Mouse (Mus musculus) large intestine, adult 2 months (tissue): ENCODE data around the gene Ak7. TPM values are rescaled to one million over a fixed set of nuclear protein-coding genes. Genes with fewer than 3 reads are reported as not detected.

Source experiments
- DNase-seq: peaks from one replicate; pipeline ENCODE4 v3.0.0-alpha.2; 2012; ENCODE audit warnings: low read depth, low spot score
- WGBS: fragments of 180-500 bp; shearing (Covaris S2); methylation state at CpG from one replicate; pipeline ENCODE4 v1.1.7; 2018; 5-methylcytosine and 5-hydroxymethylcytosine counted together
- polyA plus RNA-seq: library from polyadenylated mRNA; depleted of rRNA; stranded (reverse); fragments of >200 nt; gene quantifications from 2 replicates; pipeline ENCODE4 v1.2.3, GENCODE M21; 2012; rRNA removed

Gene Ak7
- polyA plus RNA-seq, 1 experiment, result 0.47 TPM

- 0% methylated on average over 80 of the region's 85 CpGs for WGBS
- DNase-seq, result peak; percentile 68
Measured at GRCm38 (mm10) chr12:105784196-105784999, 78.6 kb downstream of the Ak7 start, which contains the start of gene Papola. Papola (plus strand) TSS chr12:105784694.

GRCm38 (mm10) chr12:105785000-105785774 is 79.4 kb downstream of the Ak7 start:
- no peak for DNase-seq
- under 1% methylated on average over 53 of the region's 53 CpGs for WGBS

- 45% methylated on average over 1 of the region's 1 CpGs for WGBS
Measured at GRCm38 (mm10) chr12:105786113-105786512, 80.3 kb downstream of the Ak7 start.

GRCm38 (mm10) chr12:105787626-105788025 is 81.8 kb downstream of the Ak7 start:
- DNase-seq, result no peak
- 85% methylated on average over 2 of the region's 2 CpGs for WGBS

More at GRCm38 (mm10) chr12:105786113-105786512, 80.3 kb downstream of the Ak7 start:
- no peak for DNase-seq

- no peak for DNase-seq
- WGBS, result 47% methylated on average over 6 of the region's 6 CpGs
Measured at GRCm38 (mm10) chr12:105789885-105790284, 84.1 kb downstream of the Ak7 start.

- 79% methylated on average over 2 of the region's 2 CpGs for WGBS
- no peak for DNase-seq
Measured at GRCm38 (mm10) chr12:105794896-105795295, 89.1 kb downstream of the Ak7 start.

GRCm38 (mm10) chr12:105798001-105798400 is 92.2 kb downstream of the Ak7 start:
- no peak for DNase-seq

- WGBS, result 57% methylated on average over 3 of the region's 3 CpGs
- DNase-seq, result no peak
Measured at GRCm38 (mm10) chr12:105805790-105806189, 100.0 kb downstream of the Ak7 start.

- DNase-seq, result no peak
- 93% methylated on average over 3 of the region's 3 CpGs for WGBS
Measured at GRCm38 (mm10) chr12:105806205-105806604, 100.4 kb downstream of the Ak7 start.

- 81% methylated on average over 7 of the region's 7 CpGs for WGBS
- DNase-seq, result no peak
Measured at GRCm38 (mm10) chr12:105807416-105807815, 101.6 kb downstream of the Ak7 start.

- 49% methylated on average over 3 of the region's 3 CpGs for WGBS
- no peak for DNase-seq
Measured at GRCm38 (mm10) chr12:105808945-105809344, 103.2 kb downstream of the Ak7 start.

- WGBS, result 50% methylated on average over 6 of the region's 6 CpGs
- DNase-seq, result no peak
Measured at GRCm38 (mm10) chr12:105810608-105811007, 104.8 kb downstream of the Ak7 start.

- no peak for DNase-seq
- 82% methylated on average over 6 of the region's 6 CpGs for WGBS
Measured at GRCm38 (mm10) chr12:105813957-105814356, 108.2 kb downstream of the Ak7 start.

GRCm38 (mm10) chr12:105823472-105823871 is 117.7 kb downstream of the Ak7 start:
- WGBS, result 52% methylated on average over 4 of the region's 4 CpGs
- DNase-seq, result no peak

GRCm38 (mm10) chr12:105824743-105825142 is 119.0 kb downstream of the Ak7 start:
- DNase-seq, result no peak
- 77% methylated on average over 8 of the region's 8 CpGs for WGBS

- 93% methylated on average over 4 of the region's 4 CpGs for WGBS
- DNase-seq, result no peak
Measured at GRCm38 (mm10) chr12:105825266-105825665, 119.5 kb downstream of the Ak7 start.

Other genes with a start within 250 kb of the Ak7 start
- gene Bdkrb2, start 142.8 kb upstream of the Ak7 start, polyA plus RNA-seq, result 6.0 and 9.0 TPM in 2 replicates
- gene Bdkrb1, start 102.9 kb upstream of the Ak7 start, polyA plus RNA-seq, result 1.6 and 2.1 TPM in 2 replicates
- 15.0 and 17.0 TPM in 2 replicates for gene Gskip, start 21.1 kb upstream of the Ak7 start, polyA plus RNA-seq
- gene Atg2b, start 20.8 kb upstream of the Ak7 start, polyA plus RNA-seq, result 11.8 and 15.3 TPM in 2 replicates
- gene Papola, start 78.7 kb downstream of the Ak7 start, polyA plus RNA-seq, result 44.6 and 54.1 TPM in 2 replicates